Mouse (Mus musculus): ENCODE measurements around the gene Adipor2. TPM values are rescaled to one million over a fixed set of nuclear protein-coding genes. Genes with fewer than 3 reads are reported as not detected.
A peak's percentile ranks its signal among the peaks of the same experiment; 100 is the strongest.

Adipor2 gene
- total and polyA plus RNA-seq, 3 experiments, result 57.0 to 63.6 (median 62.7) TPM

GRCm38 (mm10) chr6:119418392-119419251, 1.1 kb upstream of the Adipor2 start:
- intact Hi-C loops (cut with DNase I), result no loop called here
- TF ChIP-seq EP300 (IDR thresholded peaks at IDR 0.05; ENCODE audit: insufficient read depth, low read depth, low read length) (peak; percentile 78), POLR2A (IDR thresholded peaks at IDR 0.05; ENCODE audit: insufficient read depth, low read depth, low read length) (0 out of 2 replicates have a peak, but pooled peaks have one; percentile 13), CTCF (IDR thresholded peaks at IDR 0.05) (no peak)
- H3K4me1 ChIP-seq (ENCODE audit: control insufficient read depth, insufficient read depth, low read length), result peaks cover 14% of the 10 kb centered on the region
- no peaks in the 10 kb centered on the region for H3K27me3 ChIP-seq (ENCODE audit: control insufficient read depth, insufficient read depth, low read length)
- H3K36me3 ChIP-seq (ENCODE audit: control insufficient read depth, insufficient read depth, low read length), result no peaks in the 10 kb centered on the region
- WGBS, result 25% methylated on average over 7 of the region's 7 CpGs
- peak overlapping the region; percentile 94 for H3K27ac ChIP-seq
- H3K9ac ChIP-seq (ENCODE audit: low read depth, low read length), result no peak overlapping the region
- peak; percentile 59 to 61 for DNase-seq
- H3K79me2 ChIP-seq (replicated peaks; ENCODE audit: control insufficient read depth, insufficient read depth, low read length), result no peaks in the 10 kb centered on the region; the same call in 1 of the 2 replicates
- H3K4me3 ChIP-seq, result no peak overlapping the region

GRCm38 (mm10) chr6:119417821-119418220, 317 bp upstream of the Adipor2 start:
- Histone ChIP-seq H3K9ac (ENCODE audit: low read depth, low read length) (no peak overlapping the region), H3K36me3 (ENCODE audit: control insufficient read depth, insufficient read depth, low read length) (no peaks in the 10 kb centered on the region), H3K4me3 (no peak overlapping the region), H3K4me1 (ENCODE audit: control insufficient read depth, insufficient read depth, low read length) (peaks cover 14% of the 10 kb centered on the region), H3K27ac (peak overlapping the region; percentile 94), H3K27me3 (ENCODE audit: control insufficient read depth, insufficient read depth, low read length) (no peaks in the 10 kb centered on the region), H3K79me2 (replicated peaks; ENCODE audit: control insufficient read depth, insufficient read depth, low read length) (no peaks in the 10 kb centered on the region; the same call in 1 of the 2 replicates)
- TF ChIP-seq EP300 (IDR thresholded peaks at IDR 0.05; ENCODE audit: insufficient read depth, low read depth, low read length) (no peak), CTCF (IDR thresholded peaks at IDR 0.05) (no peak), POLR2A (IDR thresholded peaks at IDR 0.05; ENCODE audit: insufficient read depth, low read depth, low read length) (no peak)
- 70% methylated on average over 7 of the region's 7 CpGs for WGBS
- no peak for DNase-seq
- intact Hi-C loops (cut with DNase I), result no loop called here

GRCm38 (mm10) chr6:119416643-119417042, 861 bp downstream of the Adipor2 start:
- H3K79me2 ChIP-seq (replicated peaks; ENCODE audit: control insufficient read depth, insufficient read depth, low read length), result peaks cover 1% of the 10 kb centered on the region; the same call in 1 of the 2 replicates
- peak overlapping the region; percentile 71 for H3K9ac ChIP-seq (ENCODE audit: low read depth, low read length)
- intact Hi-C loops (cut with DNase I), result no loop called here
- DNase-seq, result no peak
- H3K4me3 ChIP-seq, result peak overlapping the region; percentile 58
- 56% methylated on average over 6 of the region's 6 CpGs for WGBS
- TF ChIP-seq POLR2A (IDR thresholded peaks at IDR 0.05; ENCODE audit: insufficient read depth, low read depth, low read length), result no peak
- TF ChIP-seq EP300 (IDR thresholded peaks at IDR 0.05; ENCODE audit: insufficient read depth, low read depth, low read length), result no peak
- no peak for TF ChIP-seq CTCF (IDR thresholded peaks at IDR 0.05)
- peaks cover 18% of the 10 kb centered on the region for H3K4me1 ChIP-seq (ENCODE audit: control insufficient read depth, insufficient read depth, low read length)
- no peaks in the 10 kb centered on the region for H3K27me3 ChIP-seq (ENCODE audit: control insufficient read depth, insufficient read depth, low read length)
- H3K27ac ChIP-seq, result peak overlapping the region; percentile 75
- H3K36me3 ChIP-seq (ENCODE audit: control insufficient read depth, insufficient read depth, low read length), result no peaks in the 10 kb centered on the region

GRCm38 (mm10) chr6:119414262-119415043, 3.1 kb downstream of the Adipor2 start:
- no peak overlapping the region for H3K4me3 ChIP-seq
- H3K79me2 ChIP-seq (replicated peaks; ENCODE audit: control insufficient read depth, insufficient read depth, low read length), result peaks cover 1% of the 10 kb centered on the region; the same call in 1 of the 2 replicates
- intact Hi-C loops (cut with DNase I), result no loop called here
- H3K4me1 ChIP-seq (ENCODE audit: control insufficient read depth, insufficient read depth, low read length), result peaks cover 22% of the 10 kb centered on the region
- no peak for TF ChIP-seq EP300 (IDR thresholded peaks at IDR 0.05; ENCODE audit: insufficient read depth, low read depth, low read length)
- TF ChIP-seq CTCF (IDR thresholded peaks at IDR 0.05), result no peak
- TF ChIP-seq POLR2A (IDR thresholded peaks at IDR 0.05; ENCODE audit: insufficient read depth, low read depth, low read length), result no peak
- WGBS, result 83% methylated on average over 15 of the region's 15 CpGs
- H3K36me3 ChIP-seq (ENCODE audit: control insufficient read depth, insufficient read depth, low read length), result peaks cover 6% of the 10 kb centered on the region
- no peak overlapping the region for H3K27ac ChIP-seq
- H3K27me3 ChIP-seq (ENCODE audit: control insufficient read depth, insufficient read depth, low read length), result no peaks in the 10 kb centered on the region
- no peak for DNase-seq
- H3K9ac ChIP-seq (ENCODE audit: low read depth, low read length), result no peak overlapping the region

GRCm38 (mm10) chr6:119412588-119412987, 4.9 kb downstream of the Adipor2 start:
- intact Hi-C loops (cut with DNase I), result no loop called here
- Histone ChIP-seq H3K4me3 (no peak overlapping the region), H3K27ac (no peak overlapping the region), H3K27me3 (ENCODE audit: control insufficient read depth, insufficient read depth, low read length) (no peaks in the 10 kb centered on the region), H3K36me3 (ENCODE audit: control insufficient read depth, insufficient read depth, low read length) (peaks cover 9% of the 10 kb centered on the region), H3K79me2 (replicated peaks; ENCODE audit: control insufficient read depth, insufficient read depth, low read length) (peaks cover 1% of the 10 kb centered on the region; the same call in 1 of the 2 replicates), H3K9ac (ENCODE audit: low read depth, low read length) (no peak overlapping the region), H3K4me1 (ENCODE audit: control insufficient read depth, insufficient read depth, low read length) (peaks cover 13% of the 10 kb centered on the region)
- DNase-seq, result no peak
- TF ChIP-seq POLR2A (IDR thresholded peaks at IDR 0.05; ENCODE audit: insufficient read depth, low read depth, low read length) (no peak), EP300 (IDR thresholded peaks at IDR 0.05; ENCODE audit: insufficient read depth, low read depth, low read length) (no peak), CTCF (IDR thresholded peaks at IDR 0.05) (no peak)
- WGBS, result 59% methylated on average over 4 of the region's 4 CpGs

Measured in heart, adult 2 months (tissue).